Mouse (Mus musculus): ENCODE data around the gene Lrpprc.

GRCm38 (mm10) chr17:84791156-84791555 lies 567 bp upstream of the Lrpprc start:
- TF ChIP-seq CTCF (conservative IDR thresholded peaks at IDR 0.05 in 1 of 2, IDR thresholded peaks at IDR 0.05 in 1 of 2; ENCODE audit: low read depth in 2 of 2, low read length in 2 of 2) (no peak), RCOR1 (conservative IDR thresholded peaks at IDR 0.05; ENCODE audit: low read depth, low read length) (no peak), ZNF384 (IDR thresholded peaks at IDR 0.05; ENCODE audit: low read depth, low read length) (no peak), POLR2A (IDR thresholded peaks at IDR 0.05; ENCODE audit: low read depth, low read length) (no peak), GABPA (IDR thresholded peaks at IDR 0.05; ENCODE audit: insufficient replicate concordance, low read depth, low read length) (no peak), NELFE (IDR thresholded peaks at IDR 0.05; ENCODE audit: low read depth, low read length) (no peak)

Data from CH12.LX (cell line).